Comparison of ENCODE assay signal across 8 mouse cellular contexts in genomic region chr5:30713299-30713675, GRCm38 (mm10). TPM values are rescaled to one million over a fixed set of nuclear protein-coding genes. Genes with fewer than 3 reads are reported as not detected.
DNase-seq lines count a peak whose midpoint lies in the region; ATAC-seq lines count a peak whose summit lies in the region.

No protein-coding gene starts in this region.

- H3K4me3 ChIP-seq in hindbrain, embryonic 10.5 days, result peak overlapping the region; percentile 88
- H3K4me3 ChIP-seq in liver, embryonic 13.5 days (replicated peaks), result peak overlapping the region; percentile 46

- peaks cover 19% of the 10 kb centered on the region for H3K36me3 ChIP-seq in hindbrain, embryonic 10.5 days
- no peaks in the 10 kb centered on the region for H3K36me3 ChIP-seq in liver, embryonic 13.5 days
- H3K36me3 ChIP-seq in splenic B cell, adult 2 months (ENCODE audit: control insufficient read depth, insufficient read depth, low read length, poor library complexity, severe bottlenecking), result no peaks in the 10 kb centered on the region

- no peak overlapping the region for H3K9ac ChIP-seq in liver, embryonic 13.5 days

- peak; percentile 9 for DNase-seq in adrenal gland, postnatal 25 days
- DNase-seq in adrenal gland, postnatal 4 days (ENCODE audit: low spot score in 2 of 2), result no peak
- peak; percentile 32 for DNase-seq in right cerebral cortex, postnatal 14 days
- DNase-seq in right cerebral cortex, adult 18-20 months, result no peak
- DNase-seq in hindbrain, embryonic 10.5 days (ENCODE audit: low spot score), result no peak
- no peak for DNase-seq in liver, embryonic 13.5 days
- peak; percentile 19 for DNase-seq in splenic B cell, adult 2 months (ENCODE audit: low read depth, low spot score)
- DNase-seq in adipocyte (ENCODE audit: low spot score), result no peak

- no peaks in the 10 kb centered on the region for H3K9me3 ChIP-seq in hindbrain, embryonic 10.5 days
- H3K9me3 ChIP-seq in liver, embryonic 13.5 days (replicated peaks), result no peaks in the 10 kb centered on the region

- under 1% methylated on average over 20 of the region's 20 CpGs for WGBS in hindbrain, embryonic 10.5 days
- WGBS in liver, embryonic 13.5 days (ENCODE audit: insufficient replicate concordance), result 2% methylated on average over 20 of the region's 20 CpGs

- peaks cover 88% of the 10 kb centered on the region for H3K4me1 ChIP-seq in hindbrain, embryonic 10.5 days (replicated peaks)
- H3K4me1 ChIP-seq in liver, embryonic 13.5 days (replicated peaks), result peaks cover 30% of the 10 kb centered on the region

- peak overlapping the region; percentile 62 for H3K4me2 ChIP-seq in liver, embryonic 13.5 days

- peak overlapping the region; percentile 96 for H3K27ac ChIP-seq in hindbrain, embryonic 10.5 days
- no peak overlapping the region for H3K27ac ChIP-seq in liver, embryonic 13.5 days

- ATAC-seq in liver, embryonic 13.5 days (ENCODE audit: low read depth), result no peak

- H3K27me3 ChIP-seq in hindbrain, embryonic 10.5 days (ENCODE audit: insufficient read depth, poor library complexity, severe bottlenecking), result peaks cover 35% of the 10 kb centered on the region
- H3K27me3 ChIP-seq in liver, embryonic 13.5 days, result peaks cover 88% of the 10 kb centered on the region
- no peaks in the 10 kb centered on the region for H3K27me3 ChIP-seq in splenic B cell, adult 2 months (ENCODE audit: control insufficient read depth, insufficient read depth, low read length, poor library complexity, severe bottlenecking)

RNA-seq across cellular contexts. Expression of gene Dpysl5, which starts 1.9 kb away (rescaled TPM):
- total RNA-seq in adrenal gland, postnatal 25 days (2021), result 0.57 and 1.3 TPM in 2 replicates
- total RNA-seq in adrenal gland, postnatal 4 days (2021), result 10 to 100 TPM; 10.8 to 16.0 TPM
- 87.4 and 151 TPM in 2 replicates for polyA plus RNA-seq in hindbrain, embryonic 10.5 days (2016; fragmentation: Nextera tagmentation; extraction: Ambion mirVana)
- 0.20 and 0.33 TPM in 2 replicates for polyA plus RNA-seq in liver, embryonic 13.5 days (2015; fragmentation: Nextera tagmentation; extraction: Ambion mirVana)

RNA-seq across cellular contexts. Expression of gene Cenpa, which starts 46.7 kb away (rescaled TPM):
- total RNA-seq in adrenal gland, postnatal 25 days (2021), result 15.1 and 19.2 TPM in 2 replicates
- 10 to 100 TPM; 61.3 to 62.0 TPM for total RNA-seq in adrenal gland, postnatal 4 days (2021)
- polyA plus RNA-seq in hindbrain, embryonic 10.5 days (2016; fragmentation: Nextera tagmentation; extraction: Ambion mirVana), result 409 and 440 TPM in 2 replicates
- 229 and 232 TPM in 2 replicates for polyA plus RNA-seq in liver, embryonic 13.5 days (2015; fragmentation: Nextera tagmentation; extraction: Ambion mirVana)

Comparison
In these comparisons a context has a peak if more than half of its experiments do, and no peak if none do; other contexts are left out.
1. DNase-seq: peak in adrenal gland, postnatal 25 days (single experiment), right cerebral cortex, postnatal 14 days (single experiment) and splenic B cell, adult 2 months (single experiment); none in adrenal gland, postnatal 4 days (0 of 2), right cerebral cortex, adult 18-20 months (single experiment), hindbrain, embryonic 10.5 days (single experiment), liver, embryonic 13.5 days (single experiment) and adipocyte (single experiment).